Mouse (Mus musculus): Measurements from ENCODE around the gene Mbtps2.

- TF ChIP-seq CTCF (IDR thresholded peaks at IDR 0.05; ENCODE audit: insufficient read depth, low read length) (peak; percentile 82), POLR2A (IDR thresholded peaks at IDR 0.05; ENCODE audit: borderline replicate concordance, extremely low read depth, low read depth, low read length) (no peak)
These were observed 45.8 kb upstream of the Mbtps2 start for GRCm38 (mm10) chrX:157644300-157644699.
